Mouse (Mus musculus) adrenal gland, adult (tissue): ENCODE measurements around the gene Cherp.

Source experiments
- DNase-seq, 2 experiments: peaks; one replicate each; pipeline ENCODE4 v3.0.0; 2022 to 2023; ENCODE audit warnings: low spot score in 1 of 2; ENCODE audit not compliant: inconsistent age in 2 of 2

Cherp gene

DNA sequence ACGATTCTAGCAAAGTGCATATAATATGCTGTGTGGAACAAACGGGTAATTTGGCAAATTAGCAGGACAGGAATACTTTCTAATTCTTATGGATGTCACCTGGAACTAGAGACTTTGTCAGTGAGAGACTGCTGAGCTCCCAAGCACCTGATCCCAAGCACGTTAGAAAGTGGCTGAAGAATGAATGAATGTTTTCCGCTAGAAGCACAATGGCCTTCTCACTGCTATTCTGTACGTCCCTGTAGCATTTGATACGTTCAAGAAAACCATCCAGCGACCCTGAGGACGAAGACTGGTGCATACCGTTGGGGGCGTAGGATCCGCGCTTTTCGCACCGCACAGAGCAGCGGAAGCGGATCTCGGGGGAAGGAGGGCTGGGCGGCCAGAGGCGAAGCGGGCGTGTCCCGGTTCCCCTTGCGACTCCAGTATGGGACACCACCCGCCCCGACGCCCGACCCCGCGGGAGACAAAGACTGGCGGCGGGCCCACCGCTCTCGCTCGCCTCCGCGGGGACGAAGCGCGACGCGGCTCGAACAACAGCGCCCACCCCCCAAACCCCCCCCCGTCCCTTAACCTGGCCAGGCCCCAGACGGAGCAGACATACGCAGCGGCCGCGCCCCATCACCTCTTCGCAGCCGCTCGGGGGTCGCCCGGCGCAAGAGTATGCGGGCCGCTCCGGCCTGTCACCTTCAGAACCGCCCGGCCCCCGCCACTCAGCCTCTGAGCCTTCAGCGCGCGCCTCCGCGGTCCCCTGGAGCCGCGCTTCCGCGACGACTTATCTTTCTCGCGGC is 54.3 kb downstream of the Cherp start:
- peak; percentile 63 to 74 for DNase-seq

GRCm38 (mm10) chr8:72418073-72418472 is 57.0 kb downstream of the Cherp start:
- peak in 1 of 2 experiments; percentile 60 for DNase-seq

- DNase-seq = peak in 1 of 2 experiments; percentile 51
Measured at GRCm38 (mm10) chr8:72415252-72415651, 59.8 kb downstream of the Cherp start.

GRCm38 (mm10) chr8:72413839-72414238 is 61.2 kb downstream of the Cherp start:
- no peak for DNase-seq
